Mouse (Mus musculus) hindbrain, embryonic 11.5 days (tissue): ENCODE data around the gene Prl7a1. TPM values are rescaled to one million over a fixed set of nuclear protein-coding genes. Genes with fewer than 3 reads are reported as not detected.

Experiments
- ATAC-seq: fragments of 200-750 bp; cut with Nextera tagmentation; 2 replicates; pipeline ENCODE4 v1.8.0; 2017; ENCODE audit warnings: mild to moderate bottlenecking, moderate TSS enrichment, moderate library complexity; ENCODE audit not compliant: low FRiP score
- DNase-seq: peaks from one replicate; pipeline ENCODE4 v3.0.0-alpha.2; 2015; ENCODE audit warnings: low spot score
- H3K27ac ChIP-seq: fragments of 300-500 bp; sonication (generic); 2 replicates; pipeline ENCODE4 v1.5.1; 2014; ENCODE audit warnings: mild to moderate bottlenecking, low read depth, low read length
- H3K27me3 ChIP-seq: fragments of 300-500 bp; sonication (generic); 2 replicates; pipeline ENCODE4 v1.6.1; 2014; ENCODE audit warnings: mild to moderate bottlenecking, low read length, moderate library complexity, mixed read lengths; ENCODE audit not compliant: control insufficient read depth, insufficient read depth
- H3K36me3 ChIP-seq: fragments of 300-500 bp; sonication (generic); 2 replicates; pipeline ENCODE4 v1.6.1; 2014; ENCODE audit warnings: mild to moderate bottlenecking, low read length, moderate library complexity, mixed read lengths; ENCODE audit not compliant: control insufficient read depth, insufficient read depth
- H3K4me1 ChIP-seq: fragments of 300-500 bp; sonication (generic); replicated peaks from 2 replicates; pipeline ENCODE4 v1.6.1; 2014; ENCODE audit warnings: low read length, mixed read lengths; ENCODE audit not compliant: control insufficient read depth, insufficient read depth
- H3K4me2 ChIP-seq: fragments of 300-500 bp; sonication (generic); replicated peaks from 2 replicates; pipeline ENCODE4 v1.6.1; 2014; ENCODE audit warnings: mild to moderate bottlenecking, low read depth, low read length
- H3K4me3 ChIP-seq: fragments of 300-500 bp; sonication (generic); 2 replicates; pipeline ENCODE4 v1.5.1; 2014; ENCODE audit warnings: low read depth, low read length
- H3K9ac ChIP-seq: fragments of 300-500 bp; sonication (generic); 2 replicates; pipeline ENCODE4 v1.6.1; 2014; ENCODE audit warnings: low read depth, low read length
- H3K9me3 ChIP-seq: fragments of 300-500 bp; sonication (generic); 2 replicates; pipeline ENCODE4 v1.6.1; 2016; ENCODE audit warnings: low read length; ENCODE audit not compliant: control insufficient read depth
- WGBS: fragments of 180-500 bp; shearing (Covaris S2); extraction: QIAGEN DNeasy Blood & Tissue Kit; methylation state at CpG from one replicate; pipeline ENCODE4 v1.1.7; 2014; 5-methylcytosine and 5-hydroxymethylcytosine counted together
- polyA plus RNA-seq: library from polyadenylated mRNA; unstranded; fragments of >200 nt; fragmentation: Nextera tagmentation; extraction: Ambion mirVana; gene quantifications from 2 replicates; pipeline ENCODE4 v1.2.1, GENCODE M21; 2014

Prl7a1 gene
- 0.28 TPM in 1 of 2 replicates, not detected in the other for polyA plus RNA-seq

DNA sequence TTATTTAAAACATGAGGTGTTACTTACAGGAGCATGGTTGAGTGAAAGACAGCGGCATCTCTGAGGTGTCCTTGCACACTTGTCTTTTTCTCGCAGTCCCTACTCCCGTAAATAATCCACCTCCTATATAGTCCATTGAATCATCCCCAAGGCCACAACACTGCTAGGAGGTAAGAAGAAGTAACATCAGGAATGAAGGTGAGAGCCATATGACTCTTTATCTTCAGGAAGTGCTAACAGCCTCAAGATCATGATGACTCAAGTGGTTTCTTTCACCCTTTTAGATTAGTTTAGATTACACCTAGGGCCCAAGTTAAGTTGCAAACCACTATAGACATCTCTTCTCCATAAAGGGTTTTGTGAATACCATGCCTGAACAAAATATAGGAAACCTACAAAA, at the start of gene Prl7a1:
TSS of gene Prl7a1 (minus strand) at position 101 of the 400 bp plus-strand sequence.
- WGBS, result 97% methylated on average over 3 of the region's 3 CpGs
- Histone ChIP-seq H3K27ac (no peak within 1 kb of the TSS), H3K4me2 (no peak within 1 kb of the TSS), H3K4me3 (no peak within 1 kb of the TSS), H3K9ac (no peak within 1 kb of the TSS), H3K9me3 (no peaks in the 10 kb centered on the region), H3K27me3 (no peaks in the 10 kb centered on the region), H3K4me1 (no peaks in the 10 kb centered on the region), H3K36me3 (no peaks in the 10 kb centered on the region)
- ATAC-seq (no peak), DNase-seq (no peak)

DNA sequence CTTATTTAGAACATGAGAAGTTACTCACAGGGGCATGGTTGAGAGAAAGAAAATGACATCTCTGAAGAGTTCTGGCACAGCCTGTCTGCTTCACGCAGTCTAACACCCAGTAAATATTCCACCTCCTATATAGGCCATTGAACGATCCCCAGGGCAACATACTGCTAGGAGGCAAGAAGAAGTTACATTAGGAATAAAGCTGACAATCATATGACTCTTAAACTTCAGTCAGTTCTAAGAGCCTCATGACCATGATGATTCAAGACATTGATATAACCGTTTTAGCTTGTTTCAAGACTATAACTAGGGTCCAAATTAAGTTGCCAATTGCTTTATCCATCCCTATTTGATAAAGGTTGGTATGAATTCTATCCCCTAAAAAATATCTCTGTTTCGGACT, 25.6 kb upstream of the Prl7a1 start, which contains the start of gene Prl7a2:
TSS of gene Prl7a2 (minus strand) at position 101 of the 400 bp plus-strand sequence.
- DNase-seq (no peak), ATAC-seq (no peak)
- Histone ChIP-seq H3K27me3 (no peaks in the 10 kb centered on the region), H3K4me2 (no peak within 1 kb of the TSS), H3K27ac (no peak within 1 kb of the TSS), H3K9me3 (no peaks in the 10 kb centered on the region), H3K4me1 (no peaks in the 10 kb centered on the region), H3K4me3 (no peak within 1 kb of the TSS), H3K9ac (no peak within 1 kb of the TSS), H3K36me3 (no peaks in the 10 kb centered on the region)
- WGBS, result 86% methylated on average over 4 of the region's 4 CpGs

DNA sequence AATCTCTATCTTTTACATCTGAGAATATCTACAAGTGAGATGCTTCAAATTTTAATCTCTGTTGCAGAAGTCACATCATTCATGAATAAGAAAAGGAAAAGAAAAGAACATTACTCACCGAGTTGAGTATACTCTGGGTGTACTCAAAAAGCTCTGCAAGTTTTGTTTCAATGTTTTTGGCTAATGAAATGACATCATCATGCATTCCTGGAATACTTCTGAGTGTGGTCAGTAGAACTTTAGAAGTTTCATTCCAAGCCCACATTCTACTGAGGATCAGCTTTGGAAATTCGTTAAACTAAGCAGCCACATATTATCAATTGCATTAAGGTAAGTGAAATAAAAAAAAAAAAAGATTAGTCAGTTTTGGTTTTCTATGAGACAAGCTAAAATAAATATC, 18.5 kb upstream of the Prl7a1 start:
- DNase-seq (no peak), ATAC-seq (no peak)
- H3K4me2 ChIP-seq, result no peak overlapping the region
- H3K4me1 ChIP-seq, result no peaks in the 10 kb centered on the region
- no peaks in the 10 kb centered on the region for H3K27me3 ChIP-seq
- WGBS, result 88% methylated on average over 2 of the region's 2 CpGs
- no peak overlapping the region for H3K9ac ChIP-seq
- H3K4me3 ChIP-seq, result no peak overlapping the region
- H3K9me3 ChIP-seq, result no peaks in the 10 kb centered on the region
- H3K27ac ChIP-seq, result no peak overlapping the region
- H3K36me3 ChIP-seq, result no peaks in the 10 kb centered on the region

DNA sequence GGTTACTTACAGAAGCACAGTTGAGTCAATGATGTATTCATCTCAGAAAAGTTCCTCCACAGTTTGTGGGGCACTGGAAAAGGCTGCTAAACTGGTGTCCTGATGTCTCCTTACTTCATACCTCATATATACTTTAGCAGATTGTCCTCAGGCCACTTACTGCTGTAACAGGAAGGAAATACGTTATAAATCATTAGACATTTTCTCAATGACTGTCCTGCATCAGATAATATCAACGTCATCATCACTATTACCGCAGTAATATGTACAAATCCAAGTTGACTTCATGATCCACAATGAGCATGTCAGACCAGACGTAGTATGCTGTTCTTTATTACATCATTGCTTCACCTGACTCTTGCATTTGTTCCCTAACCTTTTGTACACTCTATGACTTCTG, 31.8 kb downstream of the Prl7a1 start, which contains the start of gene Prl7b1:
TSS of gene Prl7b1 (minus strand) at position 101 of the 400 bp plus-strand sequence.
- no peak within 1 kb of the TSS for H3K4me2 ChIP-seq
- no peaks in the 10 kb centered on the region for H3K36me3 ChIP-seq
- DNase-seq, result no peak
- no peak for ATAC-seq
- no peaks in the 10 kb centered on the region for H3K4me1 ChIP-seq
- H3K9ac ChIP-seq, result no peak within 1 kb of the TSS
- H3K9me3 ChIP-seq, result no peaks in the 10 kb centered on the region
- no peaks in the 10 kb centered on the region for H3K27me3 ChIP-seq
- H3K27ac ChIP-seq, result no peak within 1 kb of the TSS
- WGBS, result 75% methylated on average over 4 of the region's 4 CpGs
- H3K4me3 ChIP-seq, result no peak within 1 kb of the TSS

Other genes starting within 250 kb of the Prl7a1 start
- not detected in 2 replicates for gene Prl8a6, start 203.8 kb downstream of the Prl7a1 start, polyA plus RNA-seq
- not detected in 2 replicates for gene Prl8a8, start 129.3 kb downstream of the Prl7a1 start, polyA plus RNA-seq
- gene Prl8a9, start 77.9 kb downstream of the Prl7a1 start, polyA plus RNA-seq, result not detected in 2 replicates
- not detected in 2 replicates for gene Prl8a1, start 60.3 kb downstream of the Prl7a1 start, polyA plus RNA-seq
- gene Prl7b1, start 31.9 kb downstream of the Prl7a1 start, polyA plus RNA-seq, result not detected in 2 replicates
- gene Prl7a2, start 25.5 kb upstream of the Prl7a1 start, polyA plus RNA-seq, result not detected in 2 replicates
- gene Prl7d1, start 74.2 kb upstream of the Prl7a1 start, polyA plus RNA-seq, result not detected in 2 replicates
- gene Prl7c1, start 138.3 kb upstream of the Prl7a1 start, polyA plus RNA-seq, result not detected in 2 replicates
- gene Prl2a1, start 159.2 kb upstream of the Prl7a1 start, polyA plus RNA-seq, result not detected in 2 replicates
- gene Prl2c1, start 206.8 kb upstream of the Prl7a1 start, polyA plus RNA-seq, result not detected in 2 replicates